Mouse (Mus musculus) brain, embryonic 14.5 days (tissue): Measurements from ENCODE around the gene Lcmt1.

Experiments used
- CTCF ChIP-seq: fragments of 200-500 bp; IDR thresholded peaks from 2 replicates; pipeline ENCODE4 v1.5.1; 2012; ENCODE audit warnings: inconsistent platforms, mild to moderate bottlenecking, moderate library complexity, borderline replicate concordance; ENCODE audit not compliant: insufficient read depth, insufficient read length; ENCODE audit errors: extremely low read depth
- POLR2A ChIP-seq: fragments of 200-500 bp; IDR thresholded peaks from 2 replicates; pipeline ENCODE4 v1.6.1; 2012; ENCODE audit warnings: mild to moderate bottlenecking, inconsistent platforms, borderline replicate concordance; ENCODE audit not compliant: poor library complexity, insufficient read depth, insufficient read length, severe bottlenecking; ENCODE audit errors: extremely low read depth

DNA sequence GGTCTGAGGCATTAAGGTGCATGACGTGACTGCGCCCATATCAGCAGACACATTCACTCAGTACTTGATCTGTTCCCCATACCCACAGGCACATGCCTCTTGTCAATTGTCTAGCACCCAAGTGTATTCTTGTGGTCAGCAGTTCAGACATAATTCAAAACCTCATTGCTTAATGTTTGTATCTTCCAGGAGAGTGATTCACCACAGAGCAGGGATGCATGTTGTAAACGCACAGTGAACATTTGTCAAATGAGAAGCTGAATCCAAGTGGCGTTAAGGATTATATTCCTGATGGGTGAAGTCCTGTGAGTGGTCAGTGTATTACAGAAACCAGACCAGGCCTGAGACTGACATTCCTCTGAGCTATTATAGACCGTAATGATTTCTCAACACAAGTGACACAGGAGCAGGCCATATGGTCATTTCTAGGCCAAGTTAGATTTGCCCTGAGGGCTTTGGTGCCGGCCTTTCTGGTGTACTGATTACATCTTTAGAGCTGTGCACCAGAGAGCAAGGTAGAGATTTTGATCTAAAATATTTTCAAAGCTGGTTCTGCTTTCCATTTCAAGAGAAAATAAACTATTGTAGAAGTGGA is 20.2 kb downstream of the Lcmt1 start:
- TF ChIP-seq CTCF (no peak), POLR2A (no peak)
